Mouse (Mus musculus) small intestine, adult 2 months (tissue): ENCODE measurements around the gene Rpgrip1l. TPM values are rescaled to one million over a fixed set of nuclear protein-coding genes. Genes with fewer than 3 reads are reported as not detected.
A peak's percentile ranks its signal among the peaks of the same experiment; 100 is the strongest.

Source experiments
- H3K27ac ChIP-seq: fragments of 200-500 bp; 2 replicates; pipeline ENCODE4 v1.5.1; 2012; ENCODE audit warnings: low read depth, low read length, control low read depth, inconsistent platforms; ENCODE audit not compliant: insufficient read depth
- H3K27me3 ChIP-seq: fragments of 200-500 bp; 2 replicates; pipeline ENCODE4 v1.6.1; 2012; ENCODE audit warnings: mild to moderate bottlenecking, moderate library complexity, low read length, inconsistent platforms; ENCODE audit not compliant: control insufficient read depth, insufficient read depth
- H3K36me3 ChIP-seq: fragments of 200-500 bp; 2 replicates; pipeline ENCODE4 v1.6.1; 2012; ENCODE audit warnings: mild to moderate bottlenecking, low read length, control low read depth, inconsistent platforms; ENCODE audit not compliant: control insufficient read depth, insufficient read depth
- H3K4me1 ChIP-seq: fragments of 200-500 bp; 2 replicates; pipeline ENCODE4 v1.6.1; 2012; ENCODE audit warnings: low read length, inconsistent platforms, mixed read lengths; ENCODE audit not compliant: control insufficient read depth, insufficient read depth, insufficient read length
- H3K4me3 ChIP-seq: fragments of 200-500 bp; 2 replicates; pipeline ENCODE4 v1.5.1; 2012; ENCODE audit warnings: low read depth, mild to moderate bottlenecking, control low read depth, inconsistent platforms, low read length, moderate library complexity
- CTCF ChIP-seq: fragments of 200-500 bp; IDR thresholded peaks from 2 replicates; pipeline ENCODE4 v1.5.1; 2012; ENCODE audit warnings: low read depth, mild to moderate bottlenecking, control low read depth, inconsistent platforms, low read length, moderate library complexity, mixed read lengths; ENCODE audit not compliant: insufficient replicate concordance, insufficient read length; ENCODE audit errors: extremely low read depth
- POLR2A ChIP-seq: fragments of 200-500 bp; IDR thresholded peaks from 2 replicates; pipeline ENCODE4 v1.6.1; 2012; ENCODE audit warnings: low read depth, mild to moderate bottlenecking, control low read depth, inconsistent platforms, low read length, moderate library complexity
- WGBS: fragments of 180-500 bp; shearing (Covaris S2); methylation state at CpG from one replicate; pipeline ENCODE4 v1.1.7; 2018; 5-methylcytosine and 5-hydroxymethylcytosine counted together
- polyA plus RNA-seq: library from polyadenylated mRNA; depleted of rRNA; stranded (reverse); fragments of >200 nt; gene quantifications from 2 replicates; pipeline ENCODE4 v1.2.3, GENCODE M21; 2012

The Rpgrip1l gene
- polyA plus RNA-seq, 1 experiment, result 0.70 TPM

GRCm38 (mm10) chr8:91286237-91286636, 26.8 kb downstream of the Rpgrip1l start:
- TF ChIP-seq POLR2A (no peak), CTCF (no peak)
- Histone ChIP-seq H3K4me3 (no peak overlapping the region), H3K27ac (no peak overlapping the region), H3K36me3 (no peaks in the 10 kb centered on the region), H3K27me3 (no peaks in the 10 kb centered on the region), H3K4me1 (no peaks in the 10 kb centered on the region)
- WGBS, result 66% methylated on average over 8 of the region's 8 CpGs

DNA sequence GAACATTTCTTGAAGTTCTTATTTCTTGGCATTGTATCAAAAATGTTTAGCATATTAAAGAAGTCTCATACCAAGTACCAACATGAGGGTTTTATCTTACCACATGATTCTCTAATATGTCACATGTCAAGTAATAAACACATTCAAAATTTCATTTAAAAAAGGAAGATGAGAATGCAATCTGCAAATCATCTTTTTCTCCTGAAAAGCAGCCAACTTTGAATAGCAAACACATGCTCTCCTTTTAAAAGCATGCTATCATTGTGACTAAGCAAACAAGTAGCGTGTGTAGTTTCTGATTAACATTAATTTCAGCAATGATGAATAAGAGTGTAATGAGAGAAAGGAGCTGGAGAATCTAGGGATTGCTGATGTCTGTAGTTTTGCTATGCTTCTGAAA, 29.2 kb downstream of the Rpgrip1l start:
- H3K4me1 ChIP-seq, result no peaks in the 10 kb centered on the region
- 75% methylated on average over 1 of the region's 1 CpGs for WGBS
- H3K27ac ChIP-seq, result no peak overlapping the region
- TF ChIP-seq CTCF (no peak), POLR2A (no peak)
- H3K27me3 ChIP-seq, result no peaks in the 10 kb centered on the region
- no peak overlapping the region for H3K4me3 ChIP-seq
- H3K36me3 ChIP-seq, result no peaks in the 10 kb centered on the region

DNA sequence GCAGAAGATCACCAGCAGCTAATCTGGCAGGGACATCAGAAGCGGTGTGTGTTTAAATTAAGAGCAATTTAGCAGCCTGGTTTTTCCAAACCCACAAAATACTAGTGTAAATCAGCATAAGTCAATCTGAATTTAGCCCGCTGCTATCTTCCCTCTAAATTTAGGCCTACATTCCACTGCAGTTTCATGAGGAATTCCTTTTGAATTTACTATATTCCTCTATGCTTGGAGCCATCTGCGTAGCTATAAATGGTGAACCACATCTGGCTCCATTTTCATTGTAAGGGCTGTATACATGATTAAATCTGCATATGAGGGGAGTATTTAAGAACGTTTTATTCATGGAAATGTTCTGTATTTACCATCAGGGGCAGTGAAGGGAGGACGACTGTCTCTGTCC, 30.4 kb downstream of the Rpgrip1l start:
- Histone ChIP-seq H3K36me3 (no peaks in the 10 kb centered on the region), H3K4me1 (no peaks in the 10 kb centered on the region), H3K4me3 (no peak overlapping the region), H3K27ac (no peak overlapping the region), H3K27me3 (no peaks in the 10 kb centered on the region)
- 81% methylated on average over 5 of the region's 5 CpGs for WGBS
- no peak for TF ChIP-seq CTCF
- no peak for TF ChIP-seq POLR2A

DNA sequence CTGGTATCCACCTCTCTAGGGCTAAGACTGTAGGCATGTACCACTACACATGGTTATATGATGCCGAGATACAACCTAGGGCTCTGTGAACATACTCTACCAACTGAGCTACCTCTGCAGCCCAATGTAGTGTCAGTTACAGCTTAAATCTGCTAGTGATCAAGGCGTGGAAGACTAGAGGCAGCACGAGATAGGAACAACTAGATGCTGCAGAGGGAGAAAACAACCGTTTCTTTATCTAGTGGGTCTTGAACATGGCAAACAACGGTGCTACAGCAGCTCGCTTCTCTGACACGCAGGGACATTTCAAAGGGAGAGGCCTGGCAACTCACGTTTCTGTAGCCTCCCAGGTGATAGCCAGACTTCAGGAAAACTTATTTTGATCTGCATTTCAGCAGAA, 31.5 kb downstream of the Rpgrip1l start:
- 75% methylated on average over 8 of the region's 8 CpGs for WGBS

GRCm38 (mm10) chr8:91280467-91281212, 32.4 kb downstream of the Rpgrip1l start:
- 80% methylated on average over 11 of the region's 11 CpGs for WGBS

More for the DNA sequence above, 31.5 kb downstream of the Rpgrip1l start:
- TF ChIP-seq CTCF (no peak), POLR2A (no peak)
- no peaks in the 10 kb centered on the region for H3K36me3 ChIP-seq
- H3K4me1 ChIP-seq, result no peaks in the 10 kb centered on the region
- no peak overlapping the region for H3K4me3 ChIP-seq
- H3K27me3 ChIP-seq, result no peaks in the 10 kb centered on the region
- no peak overlapping the region for H3K27ac ChIP-seq

DNA sequence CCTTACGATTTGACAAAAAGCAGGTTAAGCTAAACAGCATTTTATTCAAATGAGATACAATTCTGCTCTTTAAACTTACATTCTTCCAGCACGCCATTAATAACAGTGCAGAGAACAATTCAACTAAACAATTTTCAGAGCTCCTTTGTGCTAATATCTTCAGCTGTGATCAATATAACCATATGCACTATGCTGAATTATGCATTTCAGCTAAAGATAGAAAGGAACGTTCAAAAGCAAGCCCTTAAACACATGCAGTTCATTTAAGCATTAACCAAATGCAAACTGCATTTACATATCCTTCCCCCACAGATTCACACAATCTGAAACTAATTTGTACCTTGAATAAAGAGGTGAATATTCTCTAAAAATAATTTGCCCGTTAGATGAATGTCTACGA, 35.0 kb downstream of the Rpgrip1l start:
- H3K36me3 ChIP-seq, result no peaks in the 10 kb centered on the region
- no peak overlapping the region for H3K4me3 ChIP-seq
- no peaks in the 10 kb centered on the region for H3K4me1 ChIP-seq
- no peaks in the 10 kb centered on the region for H3K27me3 ChIP-seq
- 89% methylated on average over 5 of the region's 5 CpGs for WGBS
- TF ChIP-seq POLR2A, result no peak
- TF ChIP-seq CTCF, result no peak
- no peak overlapping the region for H3K27ac ChIP-seq

More at GRCm38 (mm10) chr8:91280467-91281212, 32.4 kb downstream of the Rpgrip1l start:
- TF ChIP-seq CTCF (no peak), POLR2A (no peak)
- no peaks in the 10 kb centered on the region for H3K36me3 ChIP-seq
- H3K4me1 ChIP-seq, result no peaks in the 10 kb centered on the region
- no peak overlapping the region for H3K4me3 ChIP-seq
- no peak overlapping the region for H3K27ac ChIP-seq
- no peaks in the 10 kb centered on the region for H3K27me3 ChIP-seq

DNA sequence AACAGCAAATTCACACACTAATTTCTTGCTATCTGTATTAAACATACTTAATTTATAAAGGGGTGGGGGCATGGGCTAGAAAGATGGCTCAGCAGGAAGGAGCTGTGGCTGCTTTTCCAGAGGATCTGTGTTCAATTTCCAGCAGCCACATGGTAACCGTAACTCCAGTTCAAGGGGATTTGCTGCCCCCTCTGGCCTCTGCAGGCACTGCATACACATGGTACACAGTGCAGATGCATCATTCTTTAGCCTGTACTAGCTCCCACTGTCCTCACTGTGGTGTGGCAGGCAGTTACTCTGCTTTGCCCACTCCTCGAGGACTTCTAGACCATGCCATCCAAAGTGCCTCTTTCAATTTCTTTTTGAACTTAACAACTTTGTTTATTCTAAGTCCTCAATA, 36.7 kb downstream of the Rpgrip1l start:
- Histone ChIP-seq H3K4me1 (no peaks in the 10 kb centered on the region), H3K4me3 (no peak overlapping the region), H3K36me3 (no peaks in the 10 kb centered on the region), H3K27ac (no peak overlapping the region), H3K27me3 (no peaks in the 10 kb centered on the region)
- 94% methylated on average over 2 of the region's 2 CpGs for WGBS
- TF ChIP-seq POLR2A (no peak), CTCF (peak; percentile 41; the same call in 1 of the 2 replicates)

- no peaks in the 10 kb centered on the region for H3K27me3 ChIP-seq
- 90% methylated on average over 5 of the region's 5 CpGs for WGBS
- no peaks in the 10 kb centered on the region for H3K4me1 ChIP-seq
- TF ChIP-seq POLR2A, result no peak
- no peak for TF ChIP-seq CTCF
- H3K27ac ChIP-seq, result no peak overlapping the region
- H3K36me3 ChIP-seq, result no peaks in the 10 kb centered on the region
- H3K4me3 ChIP-seq, result no peak overlapping the region
Measured at GRCm38 (mm10) chr8:91273493-91273892, 39.6 kb downstream of the Rpgrip1l start.
